Mouse (Mus musculus) kidney, embryonic 14.5 days (tissue): Measurements from ENCODE around the gene Flad1. TPM values are rescaled to one million over a fixed set of nuclear protein-coding genes. Genes with fewer than 3 reads are reported as not detected.
A peak's percentile ranks its signal among the peaks of the same experiment; 100 is the strongest.

Experiments used
- ATAC-seq: fragments of 200-750 bp; cut with Nextera tagmentation; 2 replicates; pipeline ENCODE4 v1.8.0; 2017; ENCODE audit warnings: moderate number of reproducible peaks, mild to moderate bottlenecking, moderate TSS enrichment, moderate library complexity; ENCODE audit not compliant: low FRiP score, low TSS enrichment
- H3K27ac ChIP-seq: fragments of 300-500 bp; sonication (generic); 2 replicates; pipeline ENCODE4 v1.5.1; 2014; ENCODE audit warnings: low read depth, mild to moderate bottlenecking, low read length, moderate library complexity, mixed read lengths
- H3K27me3 ChIP-seq: fragments of 300-500 bp; sonication (generic); 2 replicates; pipeline ENCODE4 v1.6.1; 2014; ENCODE audit warnings: mild to moderate bottlenecking, low read length; ENCODE audit not compliant: control insufficient read depth, insufficient read depth
- H3K36me3 ChIP-seq: fragments of 300-500 bp; sonication (generic); 2 replicates; pipeline ENCODE4 v1.6.1; 2014; ENCODE audit warnings: low read length, mixed read lengths; ENCODE audit not compliant: control insufficient read depth, insufficient read depth
- H3K4me1 ChIP-seq: fragments of 300-500 bp; sonication (generic); 2 replicates; pipeline ENCODE4 v1.6.1; 2014; ENCODE audit warnings: low read length, mixed read lengths; ENCODE audit not compliant: control insufficient read depth, insufficient read depth
- H3K4me2 ChIP-seq: fragments of 300-500 bp; sonication (generic); replicated peaks from 2 replicates; pipeline ENCODE4 v1.6.1; 2014; ENCODE audit warnings: low read depth, mild to moderate bottlenecking, low read length
- H3K4me3 ChIP-seq: fragments of 300-500 bp; sonication (generic); 2 replicates; pipeline ENCODE4 v1.5.1; 2014; ENCODE audit warnings: mild to moderate bottlenecking, low read length
- H3K9ac ChIP-seq: fragments of 300-500 bp; sonication (generic); 2 replicates; pipeline ENCODE4 v1.6.1; 2014; ENCODE audit warnings: low read depth, mild to moderate bottlenecking, low read length, moderate library complexity
- H3K9me3 ChIP-seq: fragments of 300-500 bp; sonication (generic); 2 replicates; pipeline ENCODE4 v1.6.1; 2016; ENCODE audit warnings: low read length; ENCODE audit not compliant: control insufficient read depth
- WGBS: fragments of 180-500 bp; shearing (Covaris S2); extraction: QIAGEN DNeasy Blood & Tissue Kit; methylation state at CpG from one replicate; pipeline ENCODE4 v1.1.7; 2014; 5-methylcytosine and 5-hydroxymethylcytosine counted together
- polyA plus RNA-seq: library from polyadenylated mRNA; unstranded; fragments of >200 nt; fragmentation: Nextera tagmentation; extraction: Ambion mirVana; gene quantifications from 2 replicates; pipeline ENCODE4 v1.2.1, GENCODE M21; 2014

Flad1 gene
- polyA plus RNA-seq, 1 experiment from 2014 or later = 24.9 TPM

DNA sequence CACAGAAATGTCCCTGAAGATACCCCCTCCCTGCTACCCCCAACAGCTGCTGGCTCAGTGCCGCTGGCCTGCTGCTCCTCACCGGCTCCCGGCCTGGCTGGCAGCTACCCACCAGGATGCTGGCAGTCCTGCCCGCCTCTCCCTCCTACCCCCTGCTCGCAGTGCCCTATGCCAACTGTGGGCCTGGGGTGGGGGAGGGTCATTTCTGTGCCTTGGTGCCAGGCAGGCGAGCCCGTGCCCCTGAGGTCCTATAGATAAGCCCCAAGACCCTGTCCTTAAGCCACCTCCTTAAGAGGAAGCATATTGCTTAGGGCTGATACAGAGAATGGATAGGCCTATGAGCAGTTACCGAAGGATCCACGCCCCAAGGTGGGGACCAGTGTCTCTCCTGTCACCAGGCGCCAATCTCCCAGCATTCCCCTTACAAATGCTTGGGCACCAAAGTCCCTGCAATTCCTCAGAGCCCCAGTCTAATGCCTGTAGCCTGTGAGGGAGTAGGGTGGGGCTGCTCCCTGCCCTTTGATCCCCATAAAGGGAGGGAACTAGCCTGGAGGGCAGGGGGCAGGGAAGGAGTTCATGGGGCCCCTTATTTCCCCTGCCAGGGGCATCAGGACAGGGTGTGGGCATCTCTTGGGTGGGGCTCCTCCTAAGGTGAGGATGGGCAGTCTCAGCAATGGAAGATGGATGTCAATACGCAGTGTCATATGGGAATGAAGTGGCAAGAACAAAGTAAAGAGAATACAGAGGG lies 23.4 kb downstream of the Flad1 start:
- H3K4me2 ChIP-seq = no peak overlapping the region
- no peaks in the 10 kb centered on the region for H3K9me3 ChIP-seq
- no peaks in the 10 kb centered on the region for H3K27me3 ChIP-seq
- WGBS = 76% methylated on average over 11 of the region's 11 CpGs
- H3K4me3 ChIP-seq = no peak overlapping the region
- H3K9ac ChIP-seq = no peak overlapping the region
- H3K27ac ChIP-seq = no peak overlapping the region
- no peaks in the 10 kb centered on the region for H3K36me3 ChIP-seq
- no peak for ATAC-seq
- peaks cover 40% of the 10 kb centered on the region for H3K4me1 ChIP-seq

DNA sequence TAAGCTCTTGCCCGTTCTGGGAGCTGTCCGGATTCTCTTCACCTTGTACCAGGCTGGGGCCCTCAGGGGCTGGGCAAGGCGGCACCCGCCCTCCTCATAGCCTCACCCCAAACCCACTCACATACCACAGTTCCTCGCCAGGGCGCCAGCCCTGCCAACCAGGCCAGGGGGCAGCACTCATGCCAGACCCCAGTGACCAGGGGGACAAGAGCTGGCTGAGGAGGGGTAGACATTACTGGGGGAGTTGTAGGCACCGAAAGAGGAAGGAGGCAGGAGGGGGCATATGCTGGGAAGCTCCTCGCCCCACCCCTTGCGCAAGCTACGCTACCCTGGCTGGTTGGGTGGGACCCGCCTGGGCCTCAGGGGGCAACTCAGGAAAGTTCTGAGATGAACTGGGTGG lies 24.0 kb downstream of the Flad1 start:
- Histone ChIP-seq H3K9ac (no peak overlapping the region), H3K36me3 (no peaks in the 10 kb centered on the region), H3K4me2 (no peak overlapping the region), H3K9me3 (no peaks in the 10 kb centered on the region), H3K4me3 (no peak overlapping the region), H3K27me3 (no peaks in the 10 kb centered on the region), H3K27ac (no peak overlapping the region), H3K4me1 (peaks cover 40% of the 10 kb centered on the region)
- ATAC-seq = no peak
- 81% methylated on average over 11 of the region's 11 CpGs for WGBS

GRCm38 (mm10) chr3:89386438-89387420 lies 24.9 kb downstream of the Flad1 start:
- ATAC-seq = no peak
- Histone ChIP-seq H3K4me1 (peaks cover 39% of the 10 kb centered on the region), H3K27ac (no peak overlapping the region), H3K36me3 (no peaks in the 10 kb centered on the region), H3K9ac (peak overlapping the region; percentile 28; the same call in 1 of the 2 replicates), H3K9me3 (no peaks in the 10 kb centered on the region), H3K4me3 (no peak overlapping the region), H3K27me3 (no peaks in the 10 kb centered on the region), H3K4me2 (no peak overlapping the region)
- 41% methylated on average over 17 of the region's 17 CpGs for WGBS

- Histone ChIP-seq H3K9me3 (no peaks in the 10 kb centered on the region), H3K4me2 (no peak overlapping the region), H3K9ac (no peak overlapping the region), H3K36me3 (no peaks in the 10 kb centered on the region; the same call in 1 of the 2 replicates), H3K4me3 (no peak overlapping the region), H3K27ac (no peak overlapping the region), H3K4me1 (peaks cover 27% of the 10 kb centered on the region), H3K27me3 (no peaks in the 10 kb centered on the region)
- no peak for ATAC-seq
- WGBS = 50% methylated on average over 11 of the region's 11 CpGs
These were observed 26.2 kb downstream of the Flad1 start for GRCm38 (mm10) chr3:89385451-89385850.

GRCm38 (mm10) chr3:89384331-89385076 lies 27.2 kb downstream of the Flad1 start:
- H3K27ac ChIP-seq = no peak overlapping the region

GRCm38 (mm10) chr3:89383651-89384255 lies 27.9 kb downstream of the Flad1 start:
- no peaks in the 10 kb centered on the region; the same call in 1 of the 2 replicates for H3K36me3 ChIP-seq
- H3K9ac ChIP-seq = no peak overlapping the region
- H3K9me3 ChIP-seq = no peaks in the 10 kb centered on the region
- H3K4me2 ChIP-seq = no peak overlapping the region
- H3K27me3 ChIP-seq = no peaks in the 10 kb centered on the region
- H3K27ac ChIP-seq = no peak overlapping the region
- peaks cover 26% of the 10 kb centered on the region for H3K4me1 ChIP-seq
- no peak overlapping the region for H3K4me3 ChIP-seq
- no peak for ATAC-seq
- WGBS = 85% methylated on average over 5 of the region's 5 CpGs

More at GRCm38 (mm10) chr3:89384331-89385076, 27.2 kb downstream of the Flad1 start:
- H3K4me1 ChIP-seq = peaks cover 22% of the 10 kb centered on the region
- no peak for ATAC-seq
- no peak overlapping the region for H3K4me3 ChIP-seq
- no peak overlapping the region for H3K4me2 ChIP-seq
- WGBS = 73% methylated on average over 12 of the region's 12 CpGs
- no peaks in the 10 kb centered on the region; the same call in 1 of the 2 replicates for H3K36me3 ChIP-seq
- no peaks in the 10 kb centered on the region for H3K9me3 ChIP-seq
- no peak overlapping the region for H3K9ac ChIP-seq
- no peaks in the 10 kb centered on the region for H3K27me3 ChIP-seq

- no peak overlapping the region for H3K9ac ChIP-seq
- H3K27ac ChIP-seq = no peak overlapping the region
- H3K9me3 ChIP-seq = no peaks in the 10 kb centered on the region
- no peak overlapping the region for H3K4me2 ChIP-seq
- WGBS = 75% methylated on average over 5 of the region's 5 CpGs
- peaks cover 31% of the 10 kb centered on the region for H3K4me1 ChIP-seq
- H3K36me3 ChIP-seq = no peaks in the 10 kb centered on the region; the same call in 1 of the 2 replicates
- no peak overlapping the region for H3K4me3 ChIP-seq
- H3K27me3 ChIP-seq = no peaks in the 10 kb centered on the region
- ATAC-seq = no peak
These were observed 28.7 kb downstream of the Flad1 start for GRCm38 (mm10) chr3:89382950-89383349.
